Mouse (Mus musculus): ENCODE measurements around the gene Foxd2.

Foxd2 gene

DNA sequence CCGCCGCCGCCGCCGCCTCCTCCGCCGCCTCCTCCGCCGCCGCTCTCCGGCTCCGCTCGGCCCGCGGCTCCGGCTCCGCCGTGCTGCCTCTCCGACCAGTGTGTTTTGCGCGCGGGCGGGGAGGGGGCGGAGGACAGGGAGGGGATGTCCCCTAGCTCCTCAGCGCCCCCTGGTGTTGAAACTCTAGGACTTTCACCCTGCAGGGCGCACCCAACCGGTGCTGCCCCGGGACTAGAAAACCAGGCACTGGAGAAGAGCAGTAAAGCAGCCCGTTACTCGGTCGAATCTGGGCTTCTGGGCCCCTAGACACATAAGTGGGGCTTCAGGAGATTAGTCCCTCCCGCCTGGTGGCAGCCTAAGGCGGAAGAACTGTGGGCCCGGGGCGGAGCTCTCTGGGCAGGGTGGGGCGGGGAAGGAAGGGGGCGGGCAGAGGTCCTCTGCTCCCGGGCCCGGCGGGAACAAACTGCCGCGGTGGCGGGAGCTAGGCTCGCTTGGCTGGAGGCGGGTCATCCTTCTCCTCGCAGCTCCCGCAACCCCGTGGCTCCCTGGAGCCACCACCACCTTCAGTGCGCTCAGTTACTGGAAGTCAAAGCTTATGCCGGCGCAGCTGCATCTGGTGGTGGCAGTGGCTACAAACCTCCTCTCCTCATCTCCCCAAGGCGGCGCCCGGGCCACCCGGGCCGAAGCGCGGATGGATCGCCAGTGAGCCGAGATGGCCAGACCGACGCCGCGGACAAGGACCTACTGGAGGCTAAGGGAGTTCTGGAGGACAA lies at the start of gene Foxd2:
Gene Foxd2, minus strand, starts transcription at position 45 of the 773 bp plus-strand sequence.
- DNase-seq (ENCODE audit: low read depth, low spot score), result no peak

DNA sequence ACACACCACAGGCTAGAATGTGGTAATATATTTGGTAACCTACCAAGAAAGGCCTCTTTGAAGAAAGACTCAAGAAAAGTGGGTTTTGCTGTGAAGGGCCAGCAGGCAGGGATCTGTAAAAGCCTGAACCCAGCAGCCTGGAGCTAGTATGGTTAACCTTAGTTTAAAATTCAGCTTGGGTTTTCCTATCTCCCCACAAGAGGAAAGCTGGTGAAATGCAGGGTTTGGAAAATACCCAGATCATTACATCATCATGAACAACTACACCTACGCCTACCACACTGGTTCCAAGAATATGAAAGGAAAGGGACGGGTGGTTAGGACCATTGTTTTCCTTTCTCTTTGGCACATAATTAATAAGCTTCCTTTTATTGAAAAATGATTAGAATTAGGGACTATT lies 49.6 kb upstream of the Foxd2 start:
- no peak for DNase-seq (ENCODE audit: low read depth, low spot score)

- DNase-seq (ENCODE audit: low read depth, low spot score), result no peak
These were observed 48.7 kb upstream of the Foxd2 start for GRCm38 (mm10) chr4:114957403-114957802.

DNA sequence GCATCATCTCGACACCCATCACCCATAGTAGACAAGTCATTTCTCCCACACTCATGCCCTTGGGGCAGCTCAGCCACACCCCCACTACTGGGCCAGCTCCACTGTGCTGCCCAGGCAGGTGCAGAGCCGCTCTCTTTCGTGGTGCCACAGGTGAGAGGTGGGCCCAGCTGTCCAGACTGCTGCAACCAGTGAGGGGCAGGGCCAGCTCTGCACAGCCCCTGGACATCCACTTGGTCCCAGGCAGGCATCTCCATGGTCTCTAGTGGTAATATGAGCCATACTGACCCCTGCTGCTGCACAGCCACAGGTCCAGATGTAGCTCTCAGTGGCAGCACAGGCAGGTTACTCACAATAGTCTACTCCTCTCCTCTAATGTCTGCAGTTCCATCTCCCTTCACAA lies 44.5 kb upstream of the Foxd2 start:
- DNase-seq (ENCODE audit: low read depth, low spot score), result no peak

DNA sequence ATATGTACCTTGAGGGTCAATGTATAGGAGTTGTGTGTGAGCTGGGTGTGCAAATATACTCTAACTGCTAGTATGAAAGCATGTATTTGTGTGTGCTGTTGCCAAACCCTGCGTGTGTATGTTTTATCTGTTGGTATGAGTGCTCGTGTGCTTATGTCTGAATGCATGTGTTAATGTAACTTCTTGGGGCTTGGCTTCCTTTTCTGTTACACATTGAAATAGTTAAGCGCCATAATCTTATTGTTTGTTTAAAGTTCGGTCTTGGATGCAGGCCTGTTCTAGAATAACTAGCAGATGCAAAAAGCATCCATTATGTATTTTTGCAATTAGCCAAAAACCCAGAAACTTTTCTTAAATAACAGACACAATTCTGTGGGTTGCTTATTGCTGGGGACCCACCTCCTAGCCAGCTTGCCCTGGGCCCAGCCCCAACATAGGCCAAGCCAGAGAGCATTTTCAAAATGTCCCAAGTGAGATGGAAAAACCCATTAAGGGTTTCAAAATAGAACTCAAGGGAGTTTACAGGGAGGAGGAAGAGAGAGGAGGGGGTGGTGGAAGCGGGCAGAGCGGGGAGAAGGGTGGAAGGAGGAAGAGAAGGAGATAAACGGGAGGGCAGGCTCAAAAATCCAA lies 39.3 kb upstream of the Foxd2 start:
- no peak for DNase-seq (ENCODE audit: low read depth, low spot score)

DNA sequence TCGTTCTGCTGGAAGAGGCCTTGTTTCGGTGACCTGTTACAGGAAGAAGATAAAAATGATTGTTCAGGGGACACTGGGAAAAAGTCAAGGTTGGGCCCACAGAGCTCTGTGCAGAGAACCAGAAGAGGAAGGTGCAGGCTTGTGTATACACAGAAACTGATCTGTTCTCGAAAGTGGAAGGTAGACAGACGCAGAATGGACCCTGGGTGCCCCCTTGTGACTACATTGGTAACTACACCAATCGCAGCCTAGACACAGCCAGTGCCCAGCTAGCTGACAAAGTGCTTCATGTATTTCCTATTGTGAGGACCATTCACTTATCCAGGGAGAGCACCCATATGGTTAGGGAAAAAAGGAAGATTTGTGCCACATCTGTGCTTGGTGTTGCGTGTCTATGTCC lies 38.7 kb upstream of the Foxd2 start:
- peak; percentile 26 for DNase-seq (ENCODE audit: low read depth, low spot score)

DNA sequence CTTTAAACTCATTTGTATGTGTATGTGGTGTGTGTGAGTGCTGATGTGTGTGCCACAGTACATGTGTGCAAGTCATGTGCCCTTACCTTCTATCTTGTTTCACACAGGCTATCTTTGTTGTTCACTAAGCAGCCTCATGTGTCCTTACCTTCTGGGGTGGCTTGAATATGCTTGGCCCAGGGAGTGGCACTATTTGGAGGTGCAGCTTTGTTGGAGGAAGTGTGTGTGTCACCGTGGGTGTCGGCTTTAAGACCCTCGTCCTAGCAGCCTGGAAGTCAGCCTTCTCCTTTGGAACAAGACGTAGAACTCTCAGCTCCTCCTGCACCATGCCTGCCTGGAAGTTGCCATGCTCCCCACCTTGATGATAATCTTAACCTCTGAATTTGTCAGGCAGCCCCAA lies 37.7 kb upstream of the Foxd2 start:
- DNase-seq (ENCODE audit: low read depth, low spot score), result no peak

DNA sequence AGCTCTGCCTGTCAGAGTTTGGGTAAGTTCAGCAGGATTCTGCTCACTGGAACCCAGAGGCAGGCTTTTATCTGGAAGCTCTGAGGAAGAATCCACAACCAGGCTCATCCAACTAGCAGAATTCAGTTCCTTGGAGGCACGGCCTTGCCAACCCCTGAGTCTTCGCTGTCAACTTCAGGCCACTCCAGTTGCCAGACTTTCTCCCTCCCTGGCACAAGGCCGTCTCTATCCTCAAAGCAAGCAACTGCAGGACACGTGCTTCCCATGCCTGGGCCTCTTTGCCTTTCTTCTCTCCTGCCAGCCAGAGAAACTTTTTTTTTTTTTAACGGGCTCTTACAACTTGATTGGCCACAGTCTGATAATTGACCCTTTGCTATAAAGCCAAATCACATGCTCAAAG lies 36.3 kb upstream of the Foxd2 start:
- no peak for DNase-seq (ENCODE audit: low read depth, low spot score)

GRCm38 (mm10) chr4:114942583-114942982 lies 33.9 kb upstream of the Foxd2 start:
- DNase-seq (ENCODE audit: low read depth, low spot score), result no peak

- no peak for DNase-seq (ENCODE audit: low read depth, low spot score)
These were observed 33.4 kb upstream of the Foxd2 start for GRCm38 (mm10) chr4:114942112-114942511.

DNA sequence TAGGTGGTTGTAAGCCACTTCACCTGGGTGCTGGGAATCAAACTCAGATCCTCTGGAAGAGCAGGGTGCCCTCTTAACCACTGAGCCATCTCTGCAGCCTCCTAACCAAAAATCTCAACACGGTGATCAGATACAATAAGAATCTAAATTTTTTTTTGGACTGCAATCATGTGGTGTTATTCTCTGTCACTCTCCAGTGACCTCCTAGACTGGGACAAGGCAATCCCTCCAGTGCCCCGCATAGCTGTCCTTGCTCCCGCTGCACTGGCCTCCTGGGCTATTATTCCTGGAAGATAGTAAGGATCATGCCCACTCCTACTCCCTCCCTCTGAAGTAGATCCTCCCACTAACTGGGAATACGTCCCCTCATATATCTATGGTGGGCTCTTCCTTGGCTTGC lies 32.6 kb upstream of the Foxd2 start:
- no peak for DNase-seq (ENCODE audit: low read depth, low spot score)

DNA sequence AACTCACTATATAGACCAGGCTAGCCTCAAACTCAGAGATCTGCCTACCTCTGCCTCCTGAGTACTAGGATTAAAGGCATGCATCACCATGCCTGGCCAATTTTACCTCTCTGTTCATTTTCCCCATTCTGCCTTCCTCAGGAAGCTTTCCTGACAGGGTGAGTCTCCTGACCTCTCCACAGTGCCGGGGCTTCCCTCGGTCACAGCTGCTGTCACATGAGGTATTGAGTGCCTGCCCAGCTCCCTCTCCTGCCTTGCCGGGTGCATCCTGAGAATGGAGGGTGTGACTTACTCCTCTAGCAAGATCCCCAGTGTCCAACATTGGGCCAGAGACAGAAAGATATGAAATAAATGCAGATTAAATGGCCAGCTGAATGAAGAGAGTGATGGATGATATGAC lies 29.6 kb upstream of the Foxd2 start:
- DNase-seq (ENCODE audit: low read depth, low spot score), result no peak

DNA sequence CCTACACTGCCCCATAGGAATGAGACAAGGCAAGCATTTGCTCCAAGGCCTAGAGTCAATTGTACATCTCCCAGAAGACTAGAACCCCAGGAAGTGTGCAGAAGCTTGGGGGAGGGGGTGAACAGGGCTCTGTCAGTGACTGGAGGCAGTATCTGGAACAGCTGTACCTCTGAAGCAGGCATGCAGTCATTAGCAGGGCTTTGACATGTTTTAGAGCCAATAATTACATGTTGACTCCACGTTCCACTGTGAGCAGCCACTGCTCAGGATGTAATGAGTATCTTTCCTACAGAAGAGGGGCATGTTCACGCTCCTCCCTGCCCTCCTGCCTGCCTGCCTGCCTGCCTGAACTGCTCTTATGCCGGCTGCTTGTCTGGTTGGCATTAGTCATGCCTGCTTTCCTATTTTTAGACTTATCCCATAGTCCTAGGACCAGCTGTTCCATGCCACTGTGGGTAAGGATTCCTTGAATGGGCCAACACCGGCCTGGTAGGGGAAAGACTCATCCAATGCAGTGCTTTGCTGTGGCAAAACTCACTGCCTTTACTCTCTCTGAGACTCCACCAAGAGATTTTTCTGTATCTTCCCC lies 28.9 kb upstream of the Foxd2 start:
- DNase-seq (ENCODE audit: low read depth, low spot score), result no peak

DNA sequence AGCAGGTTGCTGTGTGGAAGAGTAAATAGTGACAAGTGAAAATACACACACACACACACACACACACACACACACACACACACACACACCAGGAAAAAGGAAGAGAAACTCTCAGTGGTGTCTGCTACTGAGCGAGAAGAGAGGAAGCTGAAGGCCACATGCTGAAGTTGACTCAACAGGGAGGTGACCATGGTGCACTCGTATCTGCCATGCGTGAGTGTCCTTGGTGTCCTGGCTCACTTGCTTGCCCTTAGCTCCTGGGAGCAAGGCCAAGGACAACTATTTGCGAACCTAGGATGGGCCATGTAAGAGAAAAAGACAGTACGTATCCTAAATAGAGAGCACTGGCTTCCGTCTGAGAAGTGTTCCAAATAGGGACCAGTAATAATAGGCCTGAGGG lies 25.5 kb upstream of the Foxd2 start:
- DNase-seq (ENCODE audit: low read depth, low spot score), result no peak

GRCm38 (mm10) chr4:114932747-114933146 lies 24.1 kb upstream of the Foxd2 start:
- no peak for DNase-seq (ENCODE audit: low read depth, low spot score)

DNA sequence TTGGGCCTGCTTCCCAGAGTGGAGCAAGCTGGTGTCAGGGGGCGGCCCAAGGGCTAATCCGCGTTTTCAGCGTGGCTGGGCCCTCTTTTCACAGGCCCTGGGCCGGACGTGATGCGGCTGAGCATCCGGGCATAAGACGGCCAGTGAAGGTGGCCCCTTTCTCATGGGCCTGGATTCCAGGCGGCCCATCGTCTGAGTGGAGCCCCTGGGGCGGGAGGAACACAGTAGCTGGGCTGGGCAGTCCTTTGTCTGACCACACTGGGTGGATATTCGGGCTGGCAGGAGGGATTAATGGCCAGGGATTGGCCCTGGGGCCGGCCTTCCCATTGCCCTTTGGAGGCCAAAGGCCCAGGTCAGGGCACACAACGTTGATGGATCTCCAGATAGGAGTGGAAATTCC lies 20.5 kb upstream of the Foxd2 start:
- DNase-seq (ENCODE audit: low read depth, low spot score), result no peak

- DNase-seq (ENCODE audit: low read depth, low spot score), result no peak
These were observed 17.2 kb upstream of the Foxd2 start, which contains the start of gene Foxe3 for GRCm38 (mm10) chr4:114925917-114926312. Gene Foxe3 (minus strand): TSS chr4:114926013.

GRCm38 (mm10) chr4:114924971-114925916 lies 16.6 kb upstream of the Foxd2 start:
- no peak for DNase-seq (ENCODE audit: low read depth, low spot score)

- no peak for DNase-seq (ENCODE audit: low read depth, low spot score)
These were observed 8.4 kb upstream of the Foxd2 start for GRCm38 (mm10) chr4:114917091-114917490.

DNA sequence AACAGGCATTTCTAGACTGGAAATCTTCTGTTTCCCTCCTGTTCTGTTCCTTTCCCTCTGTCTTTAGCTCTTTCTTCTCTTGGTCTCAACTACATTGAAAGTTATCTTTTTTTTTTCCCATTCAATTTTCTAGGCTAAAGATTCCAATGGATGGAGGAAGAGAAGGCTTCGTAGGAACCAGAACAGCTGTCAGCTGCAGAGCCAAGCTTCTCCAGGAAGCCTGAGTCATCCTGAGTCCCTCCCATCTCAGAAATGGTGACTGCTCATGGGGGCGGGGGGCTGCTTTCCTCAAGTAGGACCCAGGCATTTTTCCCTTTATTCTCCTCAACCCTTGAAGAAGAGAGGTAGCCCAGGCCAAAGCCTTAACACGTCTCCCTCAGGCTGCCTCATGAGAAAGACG lies 7.4 kb upstream of the Foxd2 start:
- DNase-seq (ENCODE audit: low read depth, low spot score), result no peak

DNA sequence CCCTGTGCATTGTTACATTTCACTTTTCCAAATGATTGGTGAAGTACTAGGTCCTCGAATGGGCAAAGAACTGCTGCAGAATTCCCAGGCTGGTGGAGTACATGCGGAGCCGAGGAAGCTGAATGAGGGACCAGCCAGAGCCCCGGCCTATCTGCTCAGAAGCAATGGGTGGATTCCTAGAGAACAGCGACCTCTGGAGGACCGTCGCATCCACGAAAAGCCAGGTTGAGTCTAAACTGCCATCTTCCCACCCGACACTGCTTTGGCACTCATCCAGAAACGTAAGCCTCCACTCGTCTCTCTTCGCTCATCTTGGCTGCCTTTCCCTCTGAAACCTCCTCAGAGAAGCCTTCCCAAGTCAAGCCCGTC lies 4.9 kb upstream of the Foxd2 start:
- no peak for DNase-seq (ENCODE audit: low read depth, low spot score)
